Mouse (Mus musculus) hindbrain, embryonic 12.5 days (tissue): ENCODE measurements around the gene Trappc13. TPM values are rescaled to one million over a fixed set of nuclear protein-coding genes. Genes with fewer than 3 reads are reported as not detected.
"Not testable (repeated sequence)": the region's sequence is repeated elsewhere in the genome, so short reads cannot be mapped to it uniquely, and the experiment has no call there.

ENCODE experiments used
- ATAC-seq: fragments of 200-750 bp; cut with Nextera tagmentation; 2 replicates; pipeline ENCODE4 v1.8.0; 2017; ENCODE audit warnings: moderate TSS enrichment; ENCODE audit not compliant: low FRiP score
- H3K27ac ChIP-seq: fragments of 300-500 bp; sonication (generic); 2 replicates; pipeline ENCODE4 v1.5.1; 2016; ENCODE audit warnings: mild to moderate bottlenecking
- H3K27me3 ChIP-seq: fragments of 300-500 bp; sonication (generic); 2 replicates; pipeline ENCODE4 v1.6.1; 2016; ENCODE audit warnings: mild to moderate bottlenecking
- H3K36me3 ChIP-seq: fragments of 300-500 bp; sonication (generic); 2 replicates; pipeline ENCODE4 v1.6.1; 2016; ENCODE audit warnings: mild to moderate bottlenecking
- H3K4me1 ChIP-seq: fragments of 300-500 bp; sonication (generic); 2 replicates; pipeline ENCODE4 v1.6.1; 2016
- H3K4me2 ChIP-seq: fragments of 300-500 bp; sonication (generic); replicated peaks from 2 replicates; pipeline ENCODE4 v1.6.1; 2016; ENCODE audit warnings: mild to moderate bottlenecking
- H3K4me3 ChIP-seq: fragments of 300-500 bp; sonication (generic); 2 replicates; pipeline ENCODE4 v1.5.1; 2016; ENCODE audit warnings: mild to moderate bottlenecking
- H3K9ac ChIP-seq: fragments of 300-500 bp; sonication (generic); 2 replicates; pipeline ENCODE4 v1.6.1; 2016; ENCODE audit warnings: mild to moderate bottlenecking, moderate library complexity
- H3K9me3 ChIP-seq: fragments of 300-500 bp; sonication (generic); replicated peaks from 2 replicates; pipeline ENCODE4 v1.6.1; 2016; ENCODE audit warnings: mild to moderate bottlenecking
- WGBS: fragments of 180-500 bp; shearing (Covaris S2); methylation state at CpG from one replicate; pipeline ENCODE4 v1.1.7; 2016; 5-methylcytosine and 5-hydroxymethylcytosine counted together
- polyA plus RNA-seq: library from polyadenylated mRNA; unstranded; fragments of >200 nt; fragmentation: Nextera tagmentation; extraction: Ambion mirVana; gene quantifications from 2 replicates; pipeline ENCODE4 v1.2.1, GENCODE M21; 2016

Trappc13 gene
- 73.4 and 77.6 TPM in 2 replicates for polyA plus RNA-seq

GRCm38 (mm10) chr13:104177796-104178649 is at the start of gene Trappc13:
TSS of gene Trappc13 (minus strand) at chr13:104178469.
- peak within 1 kb of the TSS; percentile 80 for H3K4me2 ChIP-seq
- H3K4me3 ChIP-seq = peak within 1 kb of the TSS; percentile 87
- H3K4me1 ChIP-seq = peaks cover 10% of the 10 kb centered on the region
- peak; percentile 94 for ATAC-seq
- peaks cover 3% of the 10 kb centered on the region for H3K36me3 ChIP-seq
- peak within 1 kb of the TSS; percentile 79 for H3K27ac ChIP-seq
- peak within 1 kb of the TSS; percentile 85 for H3K9ac ChIP-seq
- no peaks in the 10 kb centered on the region for H3K9me3 ChIP-seq
- no peaks in the 10 kb centered on the region for H3K27me3 ChIP-seq
- WGBS = under 1% methylated on average over 32 of the region's 32 CpGs

- peak overlapping the region; percentile 64 for H3K4me2 ChIP-seq
- no peaks in the 10 kb centered on the region for H3K27me3 ChIP-seq
- no peaks in the 10 kb centered on the region for H3K36me3 ChIP-seq
- 76% methylated on average over 3 of the region's 3 CpGs for WGBS
- no peak overlapping the region for H3K27ac ChIP-seq
- no peak overlapping the region for H3K9ac ChIP-seq
- H3K4me3 ChIP-seq = peak overlapping the region; percentile 71
- no peak for ATAC-seq
- H3K9me3 ChIP-seq = no peaks in the 10 kb centered on the region
- peaks cover 14% of the 10 kb centered on the region for H3K4me1 ChIP-seq
Measured at GRCm38 (mm10) chr13:104227478-104227877, 49.2 kb upstream of the Trappc13 start.

GRCm38 (mm10) chr13:104204313-104204712 is 26.0 kb upstream of the Trappc13 start:
- Histone ChIP-seq H3K4me2 (no peak overlapping the region), H3K9ac (no peak overlapping the region), H3K27me3 (no peaks in the 10 kb centered on the region), H3K36me3 (peaks cover 19% of the 10 kb centered on the region), H3K9me3 (no peaks in the 10 kb centered on the region), H3K4me3 (no peak overlapping the region), H3K4me1 (no peaks in the 10 kb centered on the region), H3K27ac (no peak overlapping the region)
- 68% methylated on average over 1 of the region's 1 CpGs for WGBS
- ATAC-seq = no peak

DNA sequence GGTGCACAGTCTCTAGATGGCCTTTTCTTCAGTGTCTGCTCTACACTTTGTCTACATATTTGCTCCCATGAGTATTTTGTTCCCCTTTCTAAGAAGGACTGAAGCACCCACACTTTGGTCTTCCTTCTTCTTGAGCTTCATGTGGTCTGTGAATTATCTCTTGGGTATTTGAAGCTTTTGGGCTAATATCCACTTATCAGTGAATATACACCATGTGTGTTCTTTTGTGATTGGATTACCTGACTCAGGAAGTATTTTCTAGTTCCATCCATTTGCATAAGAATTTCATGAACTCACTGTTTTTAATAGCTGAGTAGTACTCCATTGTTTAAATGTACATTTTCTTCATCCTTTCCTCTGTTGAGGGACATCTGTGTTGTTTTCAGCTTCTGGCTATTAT is 17.6 kb upstream of the Trappc13 start:
- H3K9me3 ChIP-seq, H3K27ac ChIP-seq, ATAC-seq, H3K9ac ChIP-seq, H3K4me2 ChIP-seq, H3K4me1 ChIP-seq, H3K27me3 ChIP-seq, H3K4me3 ChIP-seq: not testable (repeated sequence)
- H3K36me3 ChIP-seq = peaks cover 29% of the 10 kb centered on the region

DNA sequence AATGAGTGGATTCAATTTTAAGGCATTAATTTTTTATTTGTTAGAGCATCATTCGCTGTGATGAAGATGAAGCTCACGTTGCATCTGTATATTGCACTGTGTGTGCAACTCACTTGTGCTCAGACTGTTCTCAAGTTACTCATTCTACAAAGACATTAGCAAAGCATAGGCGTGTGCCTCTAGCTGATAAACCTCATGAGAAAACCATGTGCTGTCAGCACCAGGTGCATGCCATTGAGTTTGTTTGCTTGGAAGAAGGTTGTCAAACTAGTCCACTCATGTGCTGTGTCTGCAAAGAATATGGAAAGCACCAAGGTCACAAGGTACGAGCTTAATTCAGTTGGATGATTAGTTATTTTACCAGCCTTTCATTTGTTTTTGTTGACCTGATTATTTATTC is 9.1 kb upstream of the Trappc13 start:
- Histone ChIP-seq H3K36me3 (peaks cover 35% of the 10 kb centered on the region), H3K4me1 (no peaks in the 10 kb centered on the region), H3K9ac (no peak overlapping the region), H3K4me2 (no peak overlapping the region), H3K27ac (no peak overlapping the region), H3K27me3 (no peaks in the 10 kb centered on the region), H3K9me3 (no peaks in the 10 kb centered on the region), H3K4me3 (no peak overlapping the region)
- ATAC-seq = no peak
- WGBS = 89% methylated on average over 4 of the region's 4 CpGs

GRCm38 (mm10) chr13:104179176-104179888 is 1.1 kb upstream of the Trappc13 start:
- Histone ChIP-seq H3K36me3 (peaks cover 6% of the 10 kb centered on the region), H3K9me3 (no peaks in the 10 kb centered on the region), H3K4me1 (peaks cover 10% of the 10 kb centered on the region), H3K9ac (peak overlapping the region; percentile 85), H3K27ac (peak overlapping the region; percentile 79), H3K27me3 (no peaks in the 10 kb centered on the region), H3K4me3 (peak overlapping the region; percentile 87), H3K4me2 (peak overlapping the region; percentile 61)
- 24% methylated on average over 13 of the region's 13 CpGs for WGBS
- 0 out of 2 replicates have a peak, but pooled peaks have one; percentile 9 for ATAC-seq

- WGBS = under 1% methylated on average over 38 of the region's 38 CpGs
- H3K27me3 ChIP-seq = no peaks in the 10 kb centered on the region
- peak within 1 kb of the TSS; percentile 87 for H3K4me3 ChIP-seq
- H3K4me2 ChIP-seq = peak within 1 kb of the TSS; percentile 80
- peak within 1 kb of the TSS; percentile 85 for H3K9ac ChIP-seq
- ATAC-seq = peak; percentile 99
- peaks cover 10% of the 10 kb centered on the region for H3K4me1 ChIP-seq
- peaks cover 3% of the 10 kb centered on the region for H3K36me3 ChIP-seq
- peak within 1 kb of the TSS; percentile 79 for H3K27ac ChIP-seq
- no peaks in the 10 kb centered on the region for H3K9me3 ChIP-seq
Measured at GRCm38 (mm10) chr13:104178650-104179121, 417 bp upstream of the Trappc13 start, which contains the start of gene Trim23. TSS of gene Trim23 (plus strand) at chr13:104178797.

- H3K27me3 ChIP-seq = no peaks in the 10 kb centered on the region
- WGBS = 82% methylated on average over 3 of the region's 3 CpGs
- peak overlapping the region; percentile 19 for H3K4me3 ChIP-seq
- no peaks in the 10 kb centered on the region for H3K9me3 ChIP-seq
- no peak for ATAC-seq
- H3K27ac ChIP-seq = no peak overlapping the region
- H3K4me1 ChIP-seq = peaks cover 10% of the 10 kb centered on the region
- H3K4me2 ChIP-seq = peak overlapping the region; percentile 80
- H3K9ac ChIP-seq = no peak overlapping the region; the same call in 1 of the 2 replicates
- H3K36me3 ChIP-seq = peaks cover 3% of the 10 kb centered on the region
Measured at GRCm38 (mm10) chr13:104176874-104177273, 1.4 kb downstream of the Trappc13 start.

- no peak overlapping the region for H3K4me3 ChIP-seq
- H3K27me3 ChIP-seq = no peaks in the 10 kb centered on the region
- peaks cover 7% of the 10 kb centered on the region for H3K4me1 ChIP-seq
- no peak overlapping the region for H3K27ac ChIP-seq
- ATAC-seq = no peak
- no peak overlapping the region for H3K9ac ChIP-seq
- peaks cover 18% of the 10 kb centered on the region for H3K36me3 ChIP-seq
- H3K9me3 ChIP-seq = peaks cover 5% of the 10 kb centered on the region
- H3K4me2 ChIP-seq = no peak overlapping the region
Measured at GRCm38 (mm10) chr13:104172498-104172897, 5.8 kb downstream of the Trappc13 start.

DNA sequence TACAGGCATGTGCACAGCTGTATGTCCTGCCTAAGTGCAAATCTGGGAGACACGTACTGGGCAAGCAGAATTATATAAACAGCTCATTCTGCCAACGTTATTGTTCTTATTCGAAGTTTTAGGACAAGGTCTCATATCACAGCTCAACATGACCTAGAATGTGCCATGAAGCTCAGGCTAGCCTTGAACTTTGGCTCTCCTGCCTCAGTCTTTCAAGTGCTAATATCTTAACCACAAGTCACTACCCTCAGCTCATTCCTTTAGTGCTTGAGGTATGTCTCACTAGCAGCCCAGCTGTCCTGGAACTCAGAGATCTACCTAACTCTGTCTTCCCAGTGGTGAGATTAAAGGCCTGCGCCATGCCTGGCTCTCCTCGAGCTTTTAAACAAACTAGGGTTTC is 6.6 kb downstream of the Trappc13 start:
- Histone ChIP-seq H3K9ac (no peak overlapping the region), H3K27ac (no peak overlapping the region), H3K4me2 (no peak overlapping the region), H3K4me3 (no peak overlapping the region), H3K27me3 (no peaks in the 10 kb centered on the region), H3K9me3 (peaks cover 5% of the 10 kb centered on the region), H3K36me3 (peaks cover 18% of the 10 kb centered on the region), H3K4me1 (peaks cover 3% of the 10 kb centered on the region)
- no peak for ATAC-seq
- 93% methylated on average over 5 of the region's 5 CpGs for WGBS

DNA sequence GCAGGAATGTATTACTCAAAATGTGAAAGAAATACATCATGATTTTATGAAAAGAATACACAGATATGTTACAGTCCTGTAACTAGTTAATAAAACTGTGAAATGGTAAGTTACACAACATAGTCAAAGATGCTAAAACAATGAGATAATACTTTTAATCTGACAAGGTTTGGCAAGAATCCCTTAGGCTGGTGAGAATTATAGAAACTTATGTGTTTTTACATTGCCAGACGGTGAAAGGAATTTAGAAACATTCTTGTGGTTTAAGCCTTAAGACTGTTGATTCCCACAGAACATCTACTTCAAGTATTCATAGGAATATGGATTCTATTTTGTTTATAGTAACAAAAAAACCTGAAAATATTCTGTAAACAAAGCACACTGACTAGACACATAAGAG is 22.6 kb downstream of the Trappc13 start:
- no peak for ATAC-seq
- 89% methylated on average over 1 of the region's 1 CpGs for WGBS
- Histone ChIP-seq H3K9me3 (no peaks in the 10 kb centered on the region), H3K27me3 (no peaks in the 10 kb centered on the region), H3K4me2 (no peak overlapping the region), H3K27ac (no peak overlapping the region), H3K4me1 (no peaks in the 10 kb centered on the region), H3K9ac (no peak overlapping the region), H3K4me3 (no peak overlapping the region), H3K36me3 (peaks cover 44% of the 10 kb centered on the region)

DNA sequence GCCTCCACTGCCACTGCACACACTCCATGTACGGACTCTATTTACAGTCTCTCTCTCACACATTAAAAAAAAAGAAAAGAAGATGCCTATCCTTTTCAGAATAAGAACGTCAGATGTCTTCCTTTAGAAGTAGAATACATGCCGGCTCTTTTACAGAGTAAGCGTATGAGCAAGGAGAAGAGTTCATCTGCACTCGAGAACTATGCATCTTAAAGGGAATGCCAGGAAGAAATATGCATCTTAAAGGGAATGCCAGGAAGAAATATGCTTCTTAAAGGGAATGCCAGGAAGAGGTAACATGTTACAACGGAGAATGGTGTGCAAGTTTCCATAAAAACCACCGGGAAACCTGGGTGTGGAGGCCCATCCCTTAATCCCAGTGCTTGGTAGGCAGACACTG is 23.2 kb downstream of the Trappc13 start:
- Histone ChIP-seq H3K27me3 (no peaks in the 10 kb centered on the region), H3K4me2 (no peak overlapping the region), H3K9ac (no peak overlapping the region), H3K4me3 (no peak overlapping the region), H3K9me3 (no peaks in the 10 kb centered on the region), H3K36me3 (peaks cover 39% of the 10 kb centered on the region), H3K4me1 (no peaks in the 10 kb centered on the region), H3K27ac (no peak overlapping the region)
- WGBS = 94% methylated on average over 7 of the region's 7 CpGs
- no peak for ATAC-seq
